Mouse (Mus musculus) stomach, postnatal 0 days (tissue): Measurements from ENCODE around the gene Cdh23.

ENCODE experiments used
- CTCF ChIP-seq: IDR thresholded peaks from 2 replicates; pipeline ENCODE4 v1.5.1; 2016; ENCODE audit warnings: antibody characterized with exemption, low read depth, mild to moderate bottlenecking, moderate library complexity
- EP300 ChIP-seq: optimal IDR thresholded peaks from 2 replicates; pipeline ENCODE3; 2016; ENCODE audit warnings: antibody characterized with exemption

DNA sequence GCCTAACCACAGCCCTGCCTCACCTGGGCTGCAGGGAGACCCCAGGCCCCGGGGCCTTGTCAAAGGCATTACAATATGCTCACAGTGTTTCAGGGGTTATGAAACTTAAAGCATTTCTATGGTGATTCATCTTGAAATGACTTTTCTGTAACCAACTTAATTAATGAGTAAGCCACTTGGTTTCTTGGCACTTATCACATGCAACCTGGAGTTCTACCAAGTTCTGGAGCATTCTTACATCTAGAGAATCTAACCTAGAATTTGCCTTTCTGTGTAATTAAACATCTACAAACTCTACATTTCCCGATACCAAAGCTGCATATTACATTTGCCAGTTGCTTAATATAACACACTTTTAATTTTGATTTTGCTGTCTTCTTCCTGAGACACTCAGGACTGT, 279.2 kb downstream of the Cdh23 start:
- TF ChIP-seq CTCF (no peak), EP300 (no peak)
